Mouse (Mus musculus): Measurements from ENCODE around the gene Chad. TPM values are rescaled to one million over a fixed set of nuclear protein-coding genes. Genes with fewer than 3 reads are reported as not detected.

Gene Chad
- total RNA-seq, 4 experiments from 2014 or later: 0.71 TPM; not detected in 3

- no peak for DNase-seq (ENCODE audit: low spot score in 2 of 2)
Observed at GRCm38 (mm10) chr11:94617646-94618045, 52.8 kb downstream of the Chad start.

Other genes starting within 250 kb of the Chad start
- 100 to 1,000 TPM; 101 to 126 (median 109) TPM for gene Luc7l3, start 243.1 kb upstream of the Chad start, total RNA-seq (2022)
- 100 to 1,000 TPM; 116 to 122 (median 119) TPM for gene Ankrd40, start 237.0 kb upstream of the Chad start, total RNA-seq (2022)
- 1 to 10 TPM; 1.3 to 8.4 (median 3.9) TPM for gene Abcc3, start 172.1 kb upstream of the Chad start, total RNA-seq (2022)
- 10 to 100 TPM; 49.3 to 83.1 (median 67.7) TPM for gene Cacna1g, start 90.8 kb upstream of the Chad start, total RNA-seq (2022)
- under 1 TPM in 2 of 4 experiments, not detected in 2; 0.43 to 0.64 TPM for gene Spata20, start 78.9 kb upstream of the Chad start, total RNA-seq (2022)
- gene Epn3, start 65.1 kb upstream of the Chad start, total RNA-seq (2022): 1 to 10 TPM; 1.9 to 2.7 (median 2.4) TPM
- 1 to 10 TPM; 3.1 to 7.6 (median 3.5) TPM for gene Mycbpap, start 43.3 kb upstream of the Chad start, total RNA-seq (2022)
- 10 to 100 TPM; 12.3 to 14.5 (median 12.6) TPM for gene Rsad1, start 15.8 kb upstream of the Chad start, total RNA-seq (2022)
- gene Acsf2, start 36.8 kb downstream of the Chad start, total RNA-seq (2022): 10 to 100 TPM; 17.4 to 21.5 (median 20.1) TPM
- gene Lrrc59, start 64.7 kb downstream of the Chad start, total RNA-seq (2022): 10 to 100 TPM; 74.1 to 83.9 (median 79.3) TPM
- gene Mrpl27, start 88.7 kb downstream of the Chad start, total RNA-seq (2022): 10 to 100 TPM; 61.9 to 66.8 (median 65.8) TPM
- under 1 TPM in 2 of 4 experiments, not detected in 2; 0.35 to 0.52 TPM for gene Eme1, start 88.9 kb downstream of the Chad start, total RNA-seq (2022)
- 10 to 100 TPM; 23.5 to 28.4 (median 25.3) TPM for gene Xylt2, start 112.5 kb downstream of the Chad start, total RNA-seq (2022)
- not detected for gene Gm11541, start 139.5 kb downstream of the Chad start, total RNA-seq (2022)
- gene Cdc34b, start 176.7 kb downstream of the Chad start, total RNA-seq (2022): not detected
- not detected for gene Tmem92, start 217.7 kb downstream of the Chad start, total RNA-seq (2022)